Mouse (Mus musculus) small intestine, adult 2 months (tissue): Measurements from ENCODE around the gene Rundc3a. TPM values are rescaled to one million over a fixed set of nuclear protein-coding genes. Genes with fewer than 3 reads are reported as not detected.

Experiments
- H3K27ac ChIP-seq: fragments of 200-500 bp; 2 replicates; pipeline ENCODE4 v1.5.1; 2012; ENCODE audit warnings: low read depth, low read length, control low read depth, inconsistent platforms; ENCODE audit not compliant: insufficient read depth
- H3K27me3 ChIP-seq: fragments of 200-500 bp; 2 replicates; pipeline ENCODE4 v1.6.1; 2012; ENCODE audit warnings: mild to moderate bottlenecking, moderate library complexity, low read length, inconsistent platforms; ENCODE audit not compliant: control insufficient read depth, insufficient read depth
- H3K36me3 ChIP-seq: fragments of 200-500 bp; 2 replicates; pipeline ENCODE4 v1.6.1; 2012; ENCODE audit warnings: mild to moderate bottlenecking, low read length, control low read depth, inconsistent platforms; ENCODE audit not compliant: control insufficient read depth, insufficient read depth
- H3K4me1 ChIP-seq: fragments of 200-500 bp; 2 replicates; pipeline ENCODE4 v1.6.1; 2012; ENCODE audit warnings: low read length, inconsistent platforms, mixed read lengths; ENCODE audit not compliant: control insufficient read depth, insufficient read depth, insufficient read length
- H3K4me3 ChIP-seq: fragments of 200-500 bp; 2 replicates; pipeline ENCODE4 v1.5.1; 2012; ENCODE audit warnings: low read depth, mild to moderate bottlenecking, control low read depth, inconsistent platforms, low read length, moderate library complexity
- CTCF ChIP-seq: fragments of 200-500 bp; IDR thresholded peaks from 2 replicates; pipeline ENCODE4 v1.5.1; 2012; ENCODE audit warnings: low read depth, mild to moderate bottlenecking, control low read depth, inconsistent platforms, low read length, moderate library complexity, mixed read lengths; ENCODE audit not compliant: insufficient replicate concordance, insufficient read length; ENCODE audit errors: extremely low read depth
- POLR2A ChIP-seq: fragments of 200-500 bp; IDR thresholded peaks from 2 replicates; pipeline ENCODE4 v1.6.1; 2012; ENCODE audit warnings: low read depth, mild to moderate bottlenecking, control low read depth, inconsistent platforms, low read length, moderate library complexity
- WGBS: fragments of 180-500 bp; shearing (Covaris S2); methylation state at CpG from one replicate; pipeline ENCODE4 v1.1.7; 2018; 5-methylcytosine and 5-hydroxymethylcytosine counted together
- polyA plus RNA-seq: library from polyadenylated mRNA; depleted of rRNA; stranded (reverse); fragments of >200 nt; gene quantifications from 2 replicates; pipeline ENCODE4 v1.2.3, GENCODE M21; 2012

Gene Rundc3a
- polyA plus RNA-seq, 1 experiment: 6.5 TPM

DNA sequence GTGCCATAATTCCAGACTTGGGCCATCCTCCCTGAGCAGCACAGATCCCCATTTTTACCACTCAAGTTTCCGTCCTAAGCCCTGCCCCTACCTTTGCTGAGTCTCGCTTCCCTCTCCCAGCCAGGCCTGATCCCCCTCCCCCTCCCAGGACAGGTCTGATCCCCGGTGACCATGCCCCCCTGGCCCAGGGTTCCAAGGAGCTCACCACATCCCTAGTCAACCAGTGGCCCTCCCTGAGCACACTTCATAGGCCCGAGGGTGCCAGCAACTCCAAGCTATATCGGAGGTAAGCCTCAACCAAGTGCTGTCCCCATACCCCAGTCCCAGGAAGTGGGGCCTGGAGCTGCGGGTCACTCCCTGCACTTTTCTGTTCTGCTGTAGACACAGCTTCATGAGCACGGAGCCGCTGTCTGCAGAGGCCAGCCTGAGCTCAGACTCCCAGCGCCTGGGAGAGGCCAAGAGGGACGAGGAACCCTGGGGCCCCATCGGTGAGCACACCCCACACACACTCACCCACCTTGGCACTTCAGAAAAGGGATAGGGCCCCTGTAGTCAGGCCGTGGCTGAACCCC is 7.4 kb downstream of the Rundc3a start:
- Histone ChIP-seq H3K36me3 (peaks cover 29% of the 10 kb centered on the region), H3K4me3 (no peak overlapping the region), H3K27me3 (peaks cover 8% of the 10 kb centered on the region; the same call in 1 of the 2 replicates), H3K27ac (no peak overlapping the region), H3K4me1 (peaks cover 15% of the 10 kb centered on the region)
- 35% methylated on average over 12 of the region's 12 CpGs for WGBS
- TF ChIP-seq POLR2A (no peak), CTCF (no peak)

DNA sequence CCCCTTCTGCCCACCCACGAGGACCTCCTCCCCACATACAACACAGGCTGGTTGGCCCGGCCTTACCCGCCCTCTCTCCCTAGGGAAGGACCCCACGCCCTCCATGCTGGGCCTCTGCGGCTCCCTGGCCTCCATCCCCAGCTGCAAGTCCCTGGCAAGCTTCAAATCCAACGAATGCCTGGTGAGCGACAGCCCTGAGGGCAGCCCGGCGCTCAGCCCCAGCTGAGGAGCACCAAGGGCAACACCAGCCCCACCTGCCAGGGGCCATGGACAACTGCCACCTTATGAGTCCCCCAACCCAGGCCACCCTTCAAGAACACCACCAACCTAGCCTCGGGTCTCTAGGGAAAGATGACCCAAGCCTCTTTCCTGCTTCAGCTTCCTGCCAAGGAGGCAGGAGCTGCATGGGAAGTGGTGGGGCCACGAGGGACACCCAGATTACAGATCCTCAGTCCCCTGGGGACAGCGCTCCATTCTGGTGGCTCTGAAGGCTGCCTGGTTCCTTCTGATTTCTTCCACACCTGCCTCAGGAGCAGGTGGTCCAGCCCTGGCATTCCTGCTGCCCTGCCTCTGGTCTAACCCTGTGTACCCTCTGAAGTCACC is 8.8 kb downstream of the Rundc3a start:
- Histone ChIP-seq H3K27ac (no peak overlapping the region), H3K4me1 (peaks cover 17% of the 10 kb centered on the region), H3K4me3 (no peak overlapping the region), H3K36me3 (peaks cover 29% of the 10 kb centered on the region), H3K27me3 (peaks cover 8% of the 10 kb centered on the region; the same call in 1 of the 2 replicates)
- no peak for TF ChIP-seq CTCF
- TF ChIP-seq POLR2A: no peak
- whole genome bisulfite sequencing: 71% methylated on average over 12 of the region's 12 CpGs

DNA sequence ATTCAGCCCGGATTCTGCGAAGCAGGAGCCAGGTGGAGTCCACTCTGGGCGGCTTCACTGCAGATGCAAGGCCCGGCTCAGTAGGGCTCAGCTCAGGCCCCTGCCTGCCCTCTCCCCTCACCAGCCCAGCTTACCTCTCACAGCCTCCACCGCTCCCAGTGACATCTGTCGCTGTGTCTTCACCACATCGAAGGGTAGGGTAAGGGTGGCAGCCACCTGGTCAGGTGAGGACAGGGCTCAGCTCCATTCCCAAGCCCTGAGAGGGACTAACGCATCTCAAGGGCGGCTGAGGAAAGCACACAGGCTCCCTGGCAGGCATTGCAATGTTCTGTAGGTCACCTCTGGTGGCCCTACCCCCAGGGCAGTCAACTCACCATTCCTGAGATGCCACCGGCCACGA is 10.5 kb downstream of the Rundc3a start:
- 92% methylated on average over 11 of the region's 11 CpGs for WGBS
- TF ChIP-seq POLR2A (no peak), CTCF (no peak)
- H3K4me1 ChIP-seq: peaks cover 17% of the 10 kb centered on the region
- no peak overlapping the region for H3K4me3 ChIP-seq
- peaks cover 29% of the 10 kb centered on the region for H3K36me3 ChIP-seq
- no peak overlapping the region for H3K27ac ChIP-seq
- H3K27me3 ChIP-seq: peaks cover 8% of the 10 kb centered on the region; the same call in 1 of the 2 replicates

DNA sequence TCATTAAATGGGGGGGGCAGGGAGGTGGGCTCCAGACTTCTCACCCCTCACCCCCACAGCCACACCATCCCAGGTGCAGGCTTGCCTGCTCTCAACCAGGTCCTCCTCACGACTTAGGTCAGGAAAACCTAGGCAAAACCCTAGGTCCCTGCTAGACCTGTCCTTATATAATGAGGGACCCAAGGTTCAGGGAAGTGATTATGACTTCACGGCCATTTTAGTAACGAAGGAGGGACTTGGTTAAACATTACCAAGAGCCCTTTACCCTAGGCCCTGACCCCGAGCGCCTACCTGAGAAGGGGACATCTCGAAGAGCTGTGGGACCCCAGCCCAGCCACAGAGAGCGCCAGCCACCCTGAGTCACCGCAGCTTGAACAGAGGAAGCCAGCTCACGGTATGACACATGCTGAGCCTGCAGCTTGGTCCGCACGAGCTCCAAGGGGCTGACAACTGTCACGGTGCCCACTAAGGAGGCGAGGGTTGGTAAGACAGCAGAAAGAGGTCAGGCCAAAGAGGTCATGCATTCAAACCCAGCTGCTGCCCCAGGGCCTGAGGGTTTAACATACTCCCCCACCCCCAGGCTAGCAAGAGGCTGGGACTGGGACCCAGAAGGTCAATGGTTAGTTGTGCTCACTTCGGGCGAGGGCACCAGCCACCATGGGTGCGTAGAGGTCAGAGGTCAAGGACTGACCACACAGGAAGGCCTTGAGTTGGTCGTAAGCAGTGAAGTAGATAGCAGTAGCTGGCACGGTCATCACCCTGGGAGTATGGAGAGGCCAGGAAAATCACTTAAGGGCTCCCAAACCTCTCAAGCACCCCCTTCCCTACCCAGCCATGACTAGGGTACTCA is 11.2 kb downstream of the Rundc3a start:
- Histone ChIP-seq H3K36me3 (peaks cover 29% of the 10 kb centered on the region), H3K27ac (no peak overlapping the region), H3K27me3 (peaks cover 6% of the 10 kb centered on the region; the same call in 1 of the 2 replicates), H3K4me3 (no peak overlapping the region), H3K4me1 (peaks cover 13% of the 10 kb centered on the region)
- 69% methylated on average over 18 of the region's 18 CpGs for WGBS
- TF ChIP-seq POLR2A (no peak), CTCF (no peak)

DNA sequence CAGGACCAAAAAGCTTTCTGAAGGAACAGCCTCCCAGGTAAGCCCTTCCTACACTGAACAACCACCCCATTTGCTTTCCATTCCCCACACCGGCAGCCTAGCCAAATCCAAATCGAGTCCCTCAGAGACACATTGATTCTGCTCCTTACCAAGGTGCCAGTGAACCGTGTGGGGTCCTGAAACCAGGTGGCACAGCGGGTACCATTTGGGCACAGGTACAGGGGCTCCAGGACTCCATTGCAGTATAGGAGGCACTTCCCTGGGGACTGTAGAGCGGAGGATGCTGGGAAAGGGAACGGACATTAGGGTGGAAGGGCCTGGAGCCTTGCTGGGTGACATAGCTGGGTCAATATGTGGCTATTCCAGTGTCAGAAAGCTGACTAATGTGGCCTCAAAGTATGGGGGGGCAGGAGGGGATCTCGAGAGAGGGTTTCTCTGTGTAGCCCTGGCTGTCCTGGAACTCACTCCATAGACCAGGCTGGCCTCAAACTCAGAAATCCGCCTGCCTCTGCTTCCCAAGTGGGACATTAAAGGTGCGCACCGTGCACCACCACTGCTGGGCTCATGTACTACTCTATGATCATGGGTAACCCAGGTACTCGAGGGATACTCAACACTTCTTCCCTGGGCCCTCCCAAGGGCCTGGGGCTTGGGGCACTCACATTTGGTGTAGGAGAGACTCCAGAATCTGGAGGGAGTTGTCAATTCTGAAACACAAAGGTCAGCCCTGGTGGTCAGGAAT is 12.5 kb downstream of the Rundc3a start:
- H3K4me1 ChIP-seq: peaks cover 9% of the 10 kb centered on the region
- WGBS: 78% methylated on average over 11 of the region's 11 CpGs
- peak overlapping the region; percentile 90 for H3K4me3 ChIP-seq
- H3K36me3 ChIP-seq: peaks cover 29% of the 10 kb centered on the region
- H3K27ac ChIP-seq: no peak overlapping the region
- H3K27me3 ChIP-seq: no peaks in the 10 kb centered on the region
- TF ChIP-seq CTCF: no peak
- TF ChIP-seq POLR2A: no peak

DNA sequence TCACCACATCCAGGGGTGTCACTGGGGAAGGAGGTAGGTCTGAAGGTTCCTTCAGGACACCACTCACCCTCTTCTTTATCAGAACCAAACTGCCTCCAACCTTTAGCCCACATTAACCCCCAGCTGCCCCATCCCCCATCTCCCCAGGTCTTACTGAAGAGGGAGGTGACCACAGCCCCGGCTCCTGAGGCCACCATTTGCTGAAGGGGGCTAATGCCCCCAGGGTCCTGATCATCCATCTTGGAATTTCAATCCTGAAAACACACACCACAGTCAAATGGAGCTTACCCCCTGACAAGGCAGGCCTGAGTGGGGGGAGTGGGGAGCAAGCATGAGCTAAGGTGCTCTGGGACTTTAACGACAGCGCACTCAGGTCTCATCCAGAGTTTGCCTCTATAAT is 13.2 kb downstream of the Rundc3a start:
- H3K27ac ChIP-seq: peak overlapping the region; percentile 74; the same call in 1 of the 2 replicates
- peaks cover 9% of the 10 kb centered on the region for H3K4me1 ChIP-seq
- peaks cover 29% of the 10 kb centered on the region for H3K36me3 ChIP-seq
- H3K4me3 ChIP-seq: peak overlapping the region; percentile 90
- WGBS: 10% methylated on average over 3 of the region's 3 CpGs
- TF ChIP-seq CTCF: no peak
- no peak for TF ChIP-seq POLR2A
- no peaks in the 10 kb centered on the region for H3K27me3 ChIP-seq
